Mouse (Mus musculus) limb, embryonic 11.5 days (tissue): Measurements from ENCODE around the gene Dnhd1. TPM values are rescaled to one million over a fixed set of nuclear protein-coding genes. Genes with fewer than 3 reads are reported as not detected.

ENCODE experiments used
- ATAC-seq: fragments of 200-750 bp; cut with Nextera tagmentation; 2 replicates; pipeline ENCODE4 v1.8.0; 2017; ENCODE audit warnings: low read depth; ENCODE audit not compliant: insufficient number of reproducible peaks, low FRiP score, low TSS enrichment
- DNase-seq: peaks from one replicate; pipeline ENCODE4 v3.0.0-alpha.2; 2015; ENCODE audit warnings: low spot score
- H3K27ac ChIP-seq: fragments of 300-500 bp; sonication (generic); replicated peaks from 2 replicates; pipeline ENCODE4 v1.5.1; 2014; ENCODE audit warnings: low read depth, mild to moderate bottlenecking, low read length
- H3K27me3 ChIP-seq: fragments of 300-500 bp; sonication (generic); 2 replicates; pipeline ENCODE4 v1.6.1; 2014; ENCODE audit warnings: mild to moderate bottlenecking, low read length, mixed read lengths; ENCODE audit not compliant: control insufficient read depth, insufficient read depth
- H3K36me3 ChIP-seq: fragments of 300-500 bp; sonication (generic); 2 replicates; pipeline ENCODE4 v1.6.1; 2014; ENCODE audit warnings: mild to moderate bottlenecking, low read length, moderate library complexity, mixed read lengths; ENCODE audit not compliant: control insufficient read depth, insufficient read depth
- H3K4me1 ChIP-seq: fragments of 300-500 bp; sonication (generic); 2 replicates; pipeline ENCODE4 v1.6.1; 2014; ENCODE audit warnings: low read length, mixed read lengths; ENCODE audit not compliant: control insufficient read depth, insufficient read depth
- H3K4me2 ChIP-seq: fragments of 300-500 bp; sonication (generic); 2 replicates; pipeline ENCODE4 v1.6.1; 2014; ENCODE audit warnings: low read depth, mild to moderate bottlenecking, moderate library complexity; ENCODE audit not compliant: severe bottlenecking
- H3K4me3 ChIP-seq: fragments of 300-500 bp; sonication (generic); 2 replicates; pipeline ENCODE4 v1.5.1; 2014; ENCODE audit warnings: low read depth, low read length
- H3K9ac ChIP-seq: fragments of 300-500 bp; sonication (generic); 2 replicates; pipeline ENCODE4 v1.6.1; 2014; ENCODE audit warnings: mild to moderate bottlenecking, low read length
- H3K9me3 ChIP-seq: fragments of 300-500 bp; sonication (generic); 2 replicates; pipeline ENCODE4 v1.6.1; 2016; ENCODE audit warnings: low read length; ENCODE audit not compliant: control insufficient read depth
- WGBS: fragments of 180-500 bp; shearing (Covaris S2); extraction: QIAGEN DNeasy Blood & Tissue Kit; methylation state at CpG from one replicate; pipeline ENCODE4 v1.1.7; 2014; 5-methylcytosine and 5-hydroxymethylcytosine counted together
- polyA plus RNA-seq: library from polyadenylated mRNA; unstranded; fragments of >200 nt; fragmentation: Nextera tagmentation; extraction: Ambion mirVana; gene quantifications from 2 replicates; pipeline ENCODE4 v1.2.1, GENCODE M21; 2014

Dnhd1 gene
- polyA plus RNA-seq, 1 experiment from 2014 or later = 1.2 TPM

DNA sequence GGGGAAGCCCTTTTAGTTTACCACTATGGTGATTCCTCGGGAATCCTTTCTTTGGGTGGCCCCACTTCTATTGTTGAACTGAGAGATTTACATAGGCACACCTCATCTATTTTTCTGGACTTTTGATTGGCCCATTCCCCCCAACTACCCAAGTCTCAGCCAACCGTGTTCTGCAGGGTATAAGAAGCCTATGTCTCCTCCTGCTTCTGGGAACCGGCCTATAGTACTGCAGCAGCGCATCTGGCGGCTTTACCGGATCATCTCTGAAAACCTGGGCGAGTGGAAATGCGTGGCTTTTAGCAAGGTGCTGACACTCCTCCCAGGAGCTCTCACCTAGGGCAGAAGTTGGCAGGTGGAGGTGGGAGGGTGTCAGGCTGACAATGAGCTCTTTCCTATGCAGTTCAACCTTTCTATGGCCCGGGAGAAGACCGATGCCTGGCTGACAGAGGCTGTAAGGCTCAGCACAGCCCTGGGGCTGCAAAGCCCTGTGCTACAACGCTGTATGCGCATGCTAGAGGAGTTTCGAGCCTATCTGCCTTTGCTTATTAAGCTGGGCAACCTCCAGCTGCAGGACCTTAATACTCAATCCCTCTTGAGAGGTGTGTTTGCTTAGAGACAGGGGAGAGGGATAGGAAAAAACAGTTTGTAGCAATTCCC, 35.0 kb downstream of the Dnhd1 start:
- no peaks in the 10 kb centered on the region for H3K27me3 ChIP-seq
- no peak overlapping the region for H3K4me2 ChIP-seq
- H3K27ac ChIP-seq = no peak overlapping the region
- no peak overlapping the region for H3K9ac ChIP-seq
- DNase-seq (peak; percentile 24), ATAC-seq (no peak; the same call in 1 of the 2 replicates)
- no peaks in the 10 kb centered on the region for H3K4me1 ChIP-seq
- no peak overlapping the region for H3K4me3 ChIP-seq
- WGBS = 15% methylated on average over 13 of the region's 13 CpGs
- no peaks in the 10 kb centered on the region for H3K36me3 ChIP-seq
- H3K9me3 ChIP-seq = no peaks in the 10 kb centered on the region

DNA sequence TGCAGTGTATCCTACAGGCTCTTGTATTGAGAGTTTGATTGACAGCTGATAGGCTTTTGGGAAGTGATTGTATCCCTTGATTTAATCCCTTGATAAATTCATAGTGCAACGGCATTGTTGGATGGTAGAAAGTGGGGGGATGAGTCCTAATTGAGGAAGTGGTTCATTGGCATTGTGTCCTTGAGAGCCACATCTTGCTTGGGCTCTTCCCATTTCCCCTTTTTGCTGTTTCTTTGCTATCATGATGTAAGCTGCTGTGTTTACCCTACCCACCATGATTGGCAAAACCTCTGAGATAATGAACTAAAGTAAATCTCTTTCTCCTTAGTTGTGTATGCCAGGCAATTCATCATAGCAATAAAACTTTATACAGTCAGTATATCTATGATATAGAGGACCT, 40.2 kb downstream of the Dnhd1 start:
- H3K4me2 ChIP-seq = no peak overlapping the region
- no peak overlapping the region for H3K27ac ChIP-seq
- H3K9ac ChIP-seq = no peak overlapping the region
- WGBS = 86% methylated on average over 1 of the region's 1 CpGs
- no peak for DNase-seq
- no peaks in the 10 kb centered on the region for H3K4me1 ChIP-seq
- no peaks in the 10 kb centered on the region for H3K36me3 ChIP-seq
- no peaks in the 10 kb centered on the region for H3K27me3 ChIP-seq
- H3K9me3 ChIP-seq = no peaks in the 10 kb centered on the region
- H3K4me3 ChIP-seq = no peak overlapping the region
- no peak for ATAC-seq

DNA sequence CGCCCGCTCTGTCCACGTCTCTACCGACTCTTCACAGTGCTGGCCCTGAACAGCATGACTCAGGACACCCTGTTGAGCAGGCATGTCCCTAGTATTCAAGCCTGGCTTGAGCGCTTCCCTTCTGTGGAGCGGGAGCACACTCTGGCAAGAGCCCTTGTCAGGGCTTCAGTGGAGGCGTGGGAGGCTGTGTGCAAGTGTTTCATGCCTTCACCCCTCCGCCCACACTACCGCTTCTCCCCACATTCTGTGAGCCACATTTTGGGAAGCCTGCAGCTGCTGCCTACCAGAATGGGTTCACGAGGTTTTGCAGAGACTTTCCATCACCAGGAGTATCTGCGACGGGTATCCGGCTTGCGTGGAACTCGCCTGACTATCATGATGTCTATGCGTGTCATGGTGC, 52.6 kb downstream of the Dnhd1 start:
- H3K4me1 ChIP-seq = no peaks in the 10 kb centered on the region
- 84% methylated on average over 16 of the region's 16 CpGs for WGBS
- DNase-seq = no peak
- H3K36me3 ChIP-seq = no peaks in the 10 kb centered on the region
- no peak overlapping the region for H3K27ac ChIP-seq
- ATAC-seq = no peak
- H3K9me3 ChIP-seq = no peaks in the 10 kb centered on the region
- no peak overlapping the region for H3K9ac ChIP-seq
- no peaks in the 10 kb centered on the region for H3K27me3 ChIP-seq
- no peak overlapping the region for H3K4me3 ChIP-seq
- no peak overlapping the region for H3K4me2 ChIP-seq

DNA sequence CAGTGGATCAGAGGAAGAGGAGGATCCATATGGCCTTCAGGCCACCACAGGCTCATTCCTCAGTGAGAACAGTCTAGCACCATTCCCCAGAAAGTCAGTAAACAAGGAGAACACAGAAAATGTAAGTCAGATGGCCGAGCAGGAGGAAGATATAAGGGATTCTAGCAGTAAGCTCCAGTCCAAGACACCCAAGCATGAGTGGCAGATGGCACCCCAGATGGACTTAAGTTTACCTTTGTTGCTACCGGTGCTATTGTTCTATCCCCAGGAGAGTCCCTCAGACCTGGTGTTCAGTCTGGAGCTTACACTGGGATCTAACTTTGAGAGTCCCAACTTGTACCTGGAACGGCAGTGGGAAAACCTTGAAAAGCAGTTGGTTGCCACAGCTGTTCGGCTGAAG, 53.2 kb downstream of the Dnhd1 start:
- Histone ChIP-seq H3K27me3 (no peaks in the 10 kb centered on the region), H3K9me3 (no peaks in the 10 kb centered on the region), H3K4me2 (no peak overlapping the region), H3K4me1 (no peaks in the 10 kb centered on the region), H3K9ac (no peak overlapping the region), H3K27ac (no peak overlapping the region), H3K36me3 (no peaks in the 10 kb centered on the region), H3K4me3 (no peak overlapping the region)
- DNase-seq (no peak), ATAC-seq (no peak)
- 90% methylated on average over 4 of the region's 4 CpGs for WGBS

DNA sequence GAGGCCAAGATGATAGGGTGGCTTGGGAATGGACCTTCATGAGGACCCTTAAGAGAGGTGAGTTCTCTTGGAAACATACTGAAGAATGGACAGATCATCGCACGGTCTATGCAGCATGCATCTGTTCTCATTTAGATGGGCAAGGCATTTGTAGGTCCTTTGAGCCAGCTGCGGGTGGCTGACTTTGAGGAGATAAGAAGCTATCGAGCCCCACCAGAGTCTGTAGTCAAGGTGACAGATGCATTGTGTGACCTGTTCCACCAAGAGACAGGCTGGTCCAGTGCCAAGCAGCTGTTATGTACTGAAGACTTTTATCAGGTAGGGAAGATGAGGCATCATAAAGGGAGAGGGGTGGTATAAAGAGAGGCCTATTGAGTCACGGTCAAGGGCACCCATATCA, 58.1 kb downstream of the Dnhd1 start:
- ATAC-seq = no peak
- Histone ChIP-seq H3K4me1 (no peaks in the 10 kb centered on the region), H3K27ac (no peak overlapping the region), H3K9ac (no peak overlapping the region), H3K4me3 (no peak overlapping the region), H3K9me3 (no peaks in the 10 kb centered on the region), H3K4me2 (no peak overlapping the region), H3K36me3 (no peaks in the 10 kb centered on the region), H3K27me3 (no peaks in the 10 kb centered on the region)
- no peak for DNase-seq
- 88% methylated on average over 5 of the region's 5 CpGs for WGBS

DNA sequence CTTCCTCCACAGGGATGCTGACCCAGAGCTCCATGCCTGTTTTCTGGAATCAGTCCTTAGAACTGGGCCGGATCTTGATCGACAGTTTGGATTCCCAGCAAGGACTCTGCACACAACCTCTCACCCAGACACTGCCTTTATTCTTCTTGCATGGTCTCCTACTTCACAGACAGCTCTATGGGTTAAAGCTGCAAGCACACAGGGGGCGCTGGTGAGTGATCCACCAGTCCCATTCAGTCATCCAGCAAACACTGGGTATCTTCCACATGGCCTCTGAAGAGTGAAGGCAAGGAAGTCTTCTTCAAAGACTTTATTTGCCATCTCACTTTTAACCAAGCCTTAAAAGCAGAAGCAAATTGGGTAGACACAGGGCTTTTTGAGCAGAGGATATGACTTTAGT, 64.7 kb downstream of the Dnhd1 start:
- 62% methylated on average over 3 of the region's 3 CpGs for whole genome bisulfite sequencing
- Histone ChIP-seq H3K4me1 (no peaks in the 10 kb centered on the region), H3K36me3 (no peaks in the 10 kb centered on the region), H3K9me3 (no peaks in the 10 kb centered on the region), H3K27ac (no peak overlapping the region), H3K9ac (no peak overlapping the region), H3K4me2 (no peak overlapping the region), H3K27me3 (no peaks in the 10 kb centered on the region), H3K4me3 (no peak overlapping the region)
- no peak for DNase-seq
- no peak for ATAC-seq

DNA sequence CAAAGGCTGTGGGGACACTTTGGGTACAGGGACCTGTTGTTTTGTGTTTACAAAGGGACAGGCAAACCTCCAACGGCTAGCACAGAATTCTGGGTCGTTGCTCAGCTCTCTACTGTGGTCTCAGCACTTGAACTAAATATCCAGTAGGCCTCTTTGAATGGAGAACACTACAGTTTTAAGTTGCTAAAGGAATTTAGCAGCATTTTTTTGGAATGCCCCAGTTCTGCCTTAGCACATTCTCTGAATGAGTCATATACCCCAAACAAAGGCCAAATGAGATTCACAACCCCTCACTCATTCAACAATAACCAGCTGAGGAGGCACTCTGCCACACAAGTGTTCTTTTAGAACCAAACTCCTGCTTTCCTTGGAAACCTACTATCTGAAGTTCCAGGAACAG, 71.3 kb downstream of the Dnhd1 start:
- 77% methylated on average over 2 of the region's 2 CpGs for WGBS
- ATAC-seq = no peak

DNA sequence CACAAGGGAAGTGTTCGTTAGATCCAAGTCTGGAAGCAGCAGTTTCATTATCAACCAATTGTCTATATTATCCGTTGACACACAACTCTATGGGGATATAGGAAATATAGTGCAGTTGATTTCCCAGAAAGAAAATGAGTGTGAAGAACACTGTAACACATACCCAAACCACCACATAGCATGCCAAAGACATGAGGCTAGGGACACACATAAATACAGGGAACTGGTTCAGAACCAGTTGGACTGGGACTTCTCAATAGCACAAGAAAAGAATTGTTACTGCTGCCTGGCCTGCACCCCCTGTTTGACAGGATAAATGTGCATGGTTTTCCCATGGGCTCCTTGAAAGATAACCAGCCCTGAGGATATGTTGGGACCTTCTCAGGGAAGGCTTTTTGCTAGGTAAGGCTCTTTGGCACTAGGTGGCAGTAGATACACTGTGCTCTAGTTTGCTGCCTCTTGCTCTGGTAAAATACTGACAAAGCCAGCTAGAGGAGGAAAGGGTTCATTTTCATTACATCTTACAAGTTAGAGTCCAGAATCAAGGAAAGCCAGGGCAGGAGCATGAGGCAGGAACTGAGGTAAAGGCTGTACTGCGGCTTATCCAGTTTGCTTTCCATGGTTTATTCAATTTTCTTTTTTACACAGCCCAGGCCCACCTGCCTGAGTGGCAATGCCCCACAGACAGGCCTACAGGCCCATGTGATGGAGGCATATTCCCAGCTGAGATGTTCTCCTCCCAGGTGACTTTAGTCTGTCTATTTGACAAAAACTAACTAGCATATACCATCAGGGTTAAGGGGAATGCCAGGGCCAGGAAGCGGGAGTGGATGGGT, 75.7 kb downstream of the Dnhd1 start:
- H3K27me3 ChIP-seq = no peaks in the 10 kb centered on the region
- H3K9me3 ChIP-seq = no peaks in the 10 kb centered on the region
- no peak overlapping the region for H3K4me3 ChIP-seq
- no peak overlapping the region for H3K27ac ChIP-seq
- DNase-seq (peak; percentile 39), ATAC-seq (peak; percentile 65; the same call in 1 of the 2 replicates)
- no peak overlapping the region for H3K9ac ChIP-seq
- H3K36me3 ChIP-seq = no peaks in the 10 kb centered on the region
- no peak overlapping the region for H3K4me2 ChIP-seq
- 83% methylated on average over 4 of the region's 4 CpGs for WGBS
- H3K4me1 ChIP-seq = no peaks in the 10 kb centered on the region

More for the DNA sequence above, 71.3 kb downstream of the Dnhd1 start:
- Histone ChIP-seq H3K4me2 (no peak overlapping the region), H3K4me1 (no peaks in the 10 kb centered on the region), H3K9me3 (no peaks in the 10 kb centered on the region), H3K9ac (no peak overlapping the region), H3K27ac (no peak overlapping the region), H3K4me3 (no peak overlapping the region), H3K36me3 (no peaks in the 10 kb centered on the region), H3K27me3 (no peaks in the 10 kb centered on the region)
- DNase-seq = no peak
